Mouse (Mus musculus) liver, adult 2 months (tissue): ENCODE measurements around the gene Gfral. TPM values are rescaled to one million over a fixed set of nuclear protein-coding genes. Genes with fewer than 3 reads are reported as not detected.

Experiments
- DNase-seq: peaks from one replicate; pipeline ENCODE4 v3.0.0-alpha.2; 2011; ENCODE audit warnings: low read depth, low spot score; ENCODE audit errors: extremely low read depth
- H3K27ac ChIP-seq: fragments of 200-500 bp; replicated peaks from 2 replicates; pipeline ENCODE4 v1.5.1; 2012; ENCODE audit warnings: low read depth, mild to moderate bottlenecking, control low read depth, inconsistent platforms, low read length; ENCODE audit not compliant: insufficient read depth
- H3K27me3 ChIP-seq: fragments of 200-500 bp; 2 replicates; pipeline ENCODE4 v1.6.1; 2012; ENCODE audit warnings: mild to moderate bottlenecking, moderate library complexity, low read length, inconsistent platforms; ENCODE audit not compliant: control insufficient read depth, insufficient read depth
- H3K36me3 ChIP-seq: fragments of 200-500 bp; 2 replicates; pipeline ENCODE4 v1.6.1; 2012; ENCODE audit warnings: low read length, inconsistent platforms; ENCODE audit not compliant: control insufficient read depth, insufficient read depth
- H3K4me1 ChIP-seq: fragments of 200-500 bp; 2 replicates; pipeline ENCODE4 v1.6.1; 2011; ENCODE audit warnings: low read length; ENCODE audit not compliant: control insufficient read depth, insufficient read depth
- H3K4me3 ChIP-seq: fragments of 200-500 bp; 2 replicates; pipeline ENCODE4 v1.5.1; 2011; ENCODE audit warnings: low read depth, mild to moderate bottlenecking, control low read depth, low read length, moderate library complexity; ENCODE audit not compliant: insufficient read depth
- H3K79me2 ChIP-seq: fragments of 200-500 bp; 2 replicates; pipeline ENCODE4 v1.6.1; 2012; ENCODE audit warnings: inconsistent platforms, mild to moderate bottlenecking, low read length, moderate library complexity; ENCODE audit not compliant: control insufficient read depth, insufficient read depth
- H3K9ac ChIP-seq: fragments of 200-500 bp; 2 replicates; pipeline ENCODE4 v1.6.1; 2012; ENCODE audit warnings: low read depth, mild to moderate bottlenecking, control low read depth, inconsistent platforms, low read length
- CTCF ChIP-seq: fragments of 200-500 bp; IDR thresholded peaks from 2 replicates; pipeline ENCODE4 v1.5.1; 2011; ENCODE audit warnings: low read depth, low read length, control low read depth
- POLR2A ChIP-seq: fragments of 200-500 bp; IDR thresholded peaks from 2 replicates; pipeline ENCODE4 v1.6.1; 2011; ENCODE audit warnings: low read length, control low read depth; ENCODE audit not compliant: insufficient read depth; ENCODE audit errors: extremely low read depth
- WGBS: fragments of 180-500 bp; shearing (Covaris S2); methylation state at CpG from one replicate; pipeline ENCODE4 v1.1.7; 2018; 5-methylcytosine and 5-hydroxymethylcytosine counted together
- polyA plus RNA-seq: library from polyadenylated mRNA; depleted of rRNA; stranded (reverse); fragments of >200 nt; gene quantifications from 2 replicates; pipeline ENCODE4 v1.2.3, GENCODE M21; 2012
- total RNA-seq: library from RNA; depleted of rRNA; stranded (reverse); fragments of >200 nt; gene quantifications from 2 replicates; pipeline ENCODE4 v1.2.3, GENCODE M21; 2014

The Gfral gene
- total and polyA plus RNA-seq, 2 experiments = not detected

DNA sequence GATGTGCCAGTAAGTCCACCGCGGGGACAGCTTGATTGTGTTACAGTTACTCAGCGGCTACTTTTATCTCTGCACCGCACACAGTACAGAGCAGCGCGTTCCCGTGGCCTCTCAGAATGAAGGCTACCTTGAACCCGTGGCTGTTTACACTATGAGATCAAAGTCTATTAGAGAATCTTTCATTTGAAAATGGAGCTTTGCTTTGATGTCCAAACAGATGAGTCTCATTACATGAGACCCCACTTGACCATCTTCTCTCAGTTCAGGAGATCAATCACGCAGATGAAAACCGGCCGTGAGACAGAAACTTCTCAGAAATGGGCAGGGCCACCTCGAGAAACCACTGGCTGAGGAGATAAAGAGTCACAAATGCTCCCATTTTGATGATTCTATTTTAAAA, 23.8 kb upstream of the Gfral start:
- WGBS = 13% methylated on average over 12 of the region's 12 CpGs
- Histone ChIP-seq H3K4me3 (no peak overlapping the region), H3K9ac (no peak overlapping the region), H3K27me3 (no peaks in the 10 kb centered on the region; the same call in 1 of the 2 replicates), H3K36me3 (no peaks in the 10 kb centered on the region), H3K79me2 (no peaks in the 10 kb centered on the region), H3K4me1 (no peaks in the 10 kb centered on the region; the same call in 1 of the 2 replicates), H3K27ac (no peak overlapping the region)
- TF ChIP-seq POLR2A (no peak), CTCF (no peak)
- DNase-seq = peak; percentile 71

DNA sequence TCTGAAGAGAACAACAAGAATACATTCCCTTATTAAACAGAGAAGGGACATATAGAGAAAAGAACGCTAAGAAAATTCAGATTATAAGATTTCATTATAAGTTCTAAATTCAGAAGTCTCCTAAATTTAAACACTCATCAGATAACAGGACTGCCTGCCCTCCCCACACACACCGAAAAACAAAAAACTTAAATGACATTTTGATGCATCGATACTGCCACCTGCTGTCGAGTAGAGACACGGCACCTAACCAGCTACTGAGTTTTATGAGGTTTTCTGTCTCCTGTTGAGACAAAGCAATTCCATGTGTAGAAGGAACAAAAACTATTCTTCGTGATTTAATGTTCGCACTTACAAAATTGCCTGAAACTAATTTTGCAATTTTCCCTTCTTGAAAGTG, 23.2 kb upstream of the Gfral start:
- Histone ChIP-seq H3K36me3 (no peaks in the 10 kb centered on the region), H3K27ac (no peak overlapping the region), H3K79me2 (no peaks in the 10 kb centered on the region), H3K4me1 (no peaks in the 10 kb centered on the region; the same call in 1 of the 2 replicates), H3K27me3 (no peaks in the 10 kb centered on the region; the same call in 1 of the 2 replicates), H3K4me3 (no peak overlapping the region), H3K9ac (no peak overlapping the region)
- TF ChIP-seq POLR2A (no peak), CTCF (peak; percentile 54)
- DNase-seq = peak; percentile 64
- under 1% methylated on average over 7 of the region's 7 CpGs for WGBS

DNA sequence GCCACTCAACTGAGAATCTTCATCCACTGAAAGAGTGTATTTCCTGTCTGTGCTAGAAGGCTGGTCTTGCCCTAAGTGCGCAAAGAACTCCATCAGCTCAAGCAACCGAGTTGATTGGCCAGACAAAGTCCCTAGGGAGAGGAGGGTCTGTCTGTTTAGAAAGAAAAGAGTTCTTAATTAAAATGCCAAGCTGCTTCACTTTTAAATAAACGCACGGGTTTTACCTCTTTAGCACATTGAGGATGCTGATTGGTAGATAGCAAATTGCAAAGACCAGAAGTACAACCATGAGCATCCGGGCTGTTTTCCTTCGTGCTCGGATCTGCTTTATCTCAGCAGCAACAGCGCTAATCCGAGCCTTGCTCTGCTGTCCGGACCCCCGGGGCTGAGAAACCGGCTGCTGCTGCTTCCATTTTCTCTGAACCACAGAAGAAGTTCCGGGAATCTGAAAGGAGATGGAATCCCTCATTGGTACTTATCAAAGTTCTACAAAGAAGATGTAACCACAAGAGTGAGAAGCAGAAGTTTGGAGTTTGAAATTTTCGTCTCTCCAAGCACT, 22.6 kb upstream of the Gfral start:
- Histone ChIP-seq H3K27ac (no peak overlapping the region), H3K4me1 (no peaks in the 10 kb centered on the region; the same call in 1 of the 2 replicates), H3K36me3 (no peaks in the 10 kb centered on the region), H3K79me2 (no peaks in the 10 kb centered on the region), H3K4me3 (no peak overlapping the region), H3K27me3 (no peaks in the 10 kb centered on the region; the same call in 1 of the 2 replicates), H3K9ac (no peak overlapping the region)
- TF ChIP-seq CTCF = no peak
- TF ChIP-seq POLR2A = no peak
- 9% methylated on average over 14 of the region's 14 CpGs for WGBS
- no peak for DNase-seq

DNA sequence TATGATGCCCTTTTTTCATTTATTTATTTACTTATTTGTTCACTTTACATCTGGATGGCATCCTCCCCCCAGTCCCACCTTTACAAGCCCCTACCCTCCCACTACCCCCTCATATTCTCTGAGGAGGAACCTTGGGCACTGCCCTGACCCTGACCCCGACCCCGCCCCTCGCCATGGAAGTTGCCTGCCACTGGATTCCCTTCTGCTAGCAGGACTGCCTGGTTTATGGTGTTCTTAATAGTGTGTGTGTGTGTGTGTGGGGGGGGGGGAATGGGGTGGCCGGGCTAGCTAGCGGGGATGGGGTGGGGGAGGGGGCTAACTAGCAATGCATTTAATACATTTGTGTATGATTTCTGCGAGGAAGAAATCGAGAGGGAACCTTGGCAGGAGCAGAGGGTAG, 21.4 kb upstream of the Gfral start:
- no peak for DNase-seq
- no peak overlapping the region for H3K4me3 ChIP-seq
- no peaks in the 10 kb centered on the region for H3K79me2 ChIP-seq
- WGBS = 77% methylated on average over 7 of the region's 7 CpGs
- no peak overlapping the region for H3K27ac ChIP-seq
- H3K36me3 ChIP-seq = no peaks in the 10 kb centered on the region
- no peaks in the 10 kb centered on the region; the same call in 1 of the 2 replicates for H3K4me1 ChIP-seq
- no peak overlapping the region for H3K9ac ChIP-seq
- no peak for TF ChIP-seq CTCF
- no peak for TF ChIP-seq POLR2A
- no peaks in the 10 kb centered on the region; the same call in 1 of the 2 replicates for H3K27me3 ChIP-seq

DNA sequence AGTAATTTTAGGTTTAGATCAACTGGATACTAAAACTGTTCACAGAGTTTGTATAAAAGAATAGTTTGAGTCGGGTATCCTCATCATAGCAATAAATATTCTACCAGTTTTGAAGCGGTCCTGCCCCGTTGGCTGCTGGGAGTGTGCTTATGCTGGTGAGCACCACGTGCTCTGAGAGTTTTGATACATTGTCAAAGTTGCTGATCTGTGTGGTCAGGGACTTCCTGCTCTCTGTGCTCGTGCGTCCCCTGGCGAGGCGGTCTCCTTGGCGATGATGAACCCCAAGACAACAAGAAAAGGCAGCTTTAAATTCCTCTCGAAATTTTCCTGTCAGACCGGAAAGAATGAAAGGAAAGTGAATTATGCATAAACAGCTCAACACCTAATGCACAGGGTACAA, 16.9 kb upstream of the Gfral start:
- H3K4me1 ChIP-seq = no peaks in the 10 kb centered on the region
- WGBS = 61% methylated on average over 11 of the region's 11 CpGs

DNA sequence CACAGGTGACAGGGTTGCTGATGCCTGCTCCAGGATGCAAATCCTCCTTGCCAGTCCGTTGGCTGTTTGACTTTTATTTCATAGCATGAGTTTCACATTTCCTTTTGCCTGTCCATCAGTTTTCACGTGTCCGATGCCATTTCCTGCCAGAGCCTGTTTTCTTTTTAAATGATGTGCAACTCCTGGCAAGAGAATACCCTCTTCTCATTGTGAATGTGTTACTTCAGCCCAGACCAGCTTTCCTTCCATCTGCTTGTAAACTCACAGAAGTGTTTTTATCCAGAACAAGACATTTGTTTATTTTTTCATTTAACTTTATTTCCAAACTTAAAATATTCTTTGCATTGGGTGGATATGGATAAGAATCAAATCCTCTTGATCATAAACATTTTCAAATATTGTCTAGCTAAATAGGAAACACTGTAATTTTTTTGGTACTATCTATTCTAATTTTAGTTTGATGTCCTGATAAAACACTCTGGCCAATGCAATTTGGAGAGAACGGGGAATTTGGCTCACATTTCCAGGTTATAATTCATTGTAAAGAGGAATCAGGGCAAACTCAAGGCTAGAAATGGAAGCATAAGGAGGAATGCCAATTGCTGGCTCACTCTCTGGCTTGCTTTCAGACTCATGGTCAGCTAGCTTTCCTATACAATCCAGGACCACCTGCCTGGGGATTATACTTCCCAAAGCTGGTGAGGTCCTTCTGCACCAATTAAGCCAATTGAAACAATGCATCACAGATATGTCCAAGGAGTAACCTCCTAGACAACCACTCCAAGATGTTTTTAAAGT, 3.9 kb upstream of the Gfral start:
- TF ChIP-seq POLR2A (no peak), CTCF (no peak)
- 67% methylated on average over 4 of the region's 4 CpGs for WGBS
- DNase-seq = no peak

More for the DNA sequence above, 16.9 kb upstream of the Gfral start:
- H3K27ac ChIP-seq = no peak overlapping the region
- no peaks in the 10 kb centered on the region for H3K36me3 ChIP-seq
- TF ChIP-seq CTCF = no peak
- no peak for TF ChIP-seq POLR2A
- H3K79me2 ChIP-seq = no peaks in the 10 kb centered on the region
- H3K4me3 ChIP-seq = no peak overlapping the region
- H3K9ac ChIP-seq = no peak overlapping the region
- H3K27me3 ChIP-seq = no peaks in the 10 kb centered on the region; the same call in 1 of the 2 replicates
- no peak for DNase-seq

More for the DNA sequence above, 3.9 kb upstream of the Gfral start:
- H3K27me3 ChIP-seq = no peaks in the 10 kb centered on the region
- no peak overlapping the region for H3K27ac ChIP-seq
- no peaks in the 10 kb centered on the region for H3K36me3 ChIP-seq
- H3K9ac ChIP-seq = no peak overlapping the region
- H3K4me3 ChIP-seq = no peak overlapping the region
- no peaks in the 10 kb centered on the region for H3K79me2 ChIP-seq
- no peaks in the 10 kb centered on the region for H3K4me1 ChIP-seq
